Comparison of ENCODE assay signal across 8 mouse cellular contexts in the genomic region with DNA sequence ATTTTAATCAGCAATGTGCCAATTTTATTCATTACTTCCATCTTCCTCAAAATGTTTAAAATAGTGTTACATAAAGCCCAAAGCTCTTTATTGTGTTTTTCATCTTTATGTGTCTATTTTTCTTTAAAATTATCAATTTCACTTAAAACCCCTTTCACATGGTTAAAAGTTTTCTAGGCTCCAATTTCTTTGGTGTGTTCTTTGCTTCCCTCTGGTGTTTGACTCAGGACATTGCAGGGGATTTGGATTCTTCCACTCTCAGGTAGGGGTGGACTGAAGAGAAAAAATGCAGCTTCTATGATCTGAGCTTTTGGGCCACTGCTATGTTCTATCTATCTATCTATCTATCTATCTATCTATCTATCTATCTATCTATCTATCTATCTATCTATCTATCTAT. TPM values are rescaled to one million over a fixed set of nuclear protein-coding genes. Genes with fewer than 3 reads are reported as not detected.
DNase-seq lines count a peak whose midpoint lies in the region; ATAC-seq and TF ChIP-seq lines count a peak whose summit lies in the region.

No protein-coding gene starts in this region.

- no peaks in the 10 kb centered on the region for H3K27me3 ChIP-seq in spleen, adult 2 months (ENCODE audit: control insufficient read depth, insufficient read depth, low read length)
- H3K27me3 ChIP-seq in stomach, postnatal 0 days (ENCODE audit: control insufficient read depth, insufficient read depth, low read length), result no peaks in the 10 kb centered on the region

- H3K27ac ChIP-seq in gastrocnemius, adult 2 months, result no peak overlapping the region
- no peak overlapping the region for H3K27ac ChIP-seq in spleen, adult 2 months (ENCODE audit: insufficient read depth, low read length)
- no peak overlapping the region for H3K27ac ChIP-seq in stomach, postnatal 0 days (replicated peaks)

- no peaks in the 10 kb centered on the region for H3K36me3 ChIP-seq in spleen, adult 2 months (ENCODE audit: control insufficient read depth, insufficient read depth, low read length)
- H3K36me3 ChIP-seq in stomach, postnatal 0 days (ENCODE audit: control insufficient read depth, insufficient read depth, low read length), result no peaks in the 10 kb centered on the region

- no peak for TF ChIP-seq EP300 in stomach, postnatal 0 days (optimal IDR thresholded peaks at IDR 0.05)

- no peak for ATAC-seq in stomach, postnatal 0 days (ENCODE audit: low FRiP score, low TSS enrichment)
- no peak for ATAC-seq in erythroid progenitor cell, adult 5-6 weeks (replicated peaks; ENCODE audit: low FRiP score, poor library complexity, severe bottlenecking)

- TF ChIP-seq CTCF in gastrocnemius, adult 2 months (IDR thresholded peaks at IDR 0.05), result peak; percentile 83
- TF ChIP-seq CTCF in spleen, adult 2 months (IDR thresholded peaks at IDR 0.05; ENCODE audit: extremely low read depth, insufficient read depth, insufficient read length, insufficient replicate concordance), result peak; percentile 23; the same call in 1 of the 2 replicates
- TF ChIP-seq CTCF in stomach, postnatal 0 days (IDR thresholded peaks at IDR 0.05; ENCODE audit: low read depth), result peak; percentile 89

- no peaks in the 10 kb centered on the region for H3K4me1 ChIP-seq in spleen, adult 2 months (ENCODE audit: control insufficient read depth, insufficient read depth, insufficient read length)
- H3K4me1 ChIP-seq in stomach, postnatal 0 days (replicated peaks; ENCODE audit: control insufficient read depth, insufficient read depth), result no peaks in the 10 kb centered on the region

- no peak for DNase-seq in gastrocnemius, adult 2 months
- no peak for DNase-seq in gastrocnemius, adult 8-10 months (ENCODE audit: low spot score in 2 of 2)
- peak; percentile 26 to 42 for DNase-seq in spleen, adult 2 months (ENCODE audit: low read depth in 1 of 2, low spot score in 2 of 2)
- DNase-seq in spleen, postnatal 14 days (ENCODE audit: low spot score in 2 of 2), result no peak
- peak; percentile 68 for DNase-seq in forelimb bud, embryonic 11.5 days (ENCODE audit: low read depth, low spot score)
- DNase-seq in stomach, postnatal 0 days (ENCODE audit: low spot score), result no peak
- no peak for DNase-seq in cerebellum, adult 9-11 months

- no peak for TF ChIP-seq POLR2A in spleen, adult 2 months (IDR thresholded peaks at IDR 0.05; ENCODE audit: low read depth, low read length)

- H3K4me2 ChIP-seq in stomach, postnatal 0 days (replicated peaks; ENCODE audit: low read depth), result no peak overlapping the region

- no peak overlapping the region for H3K4me3 ChIP-seq in gastrocnemius, adult 2 months
- H3K4me3 ChIP-seq in spleen, adult 2 months (ENCODE audit: extremely low read depth, insufficient read depth, insufficient read length), result no peak overlapping the region
- H3K4me3 ChIP-seq in stomach, postnatal 0 days (ENCODE audit: low read depth, low read length), result no peak overlapping the region

- intact Hi-C loops in gastrocnemius, adult 2 months (cut with DNase I), result loop anchor here (1.0 to 10.0 kb wide), 2 partner anchors 34 to 57 kb away; no protein-coding TSS in a partner anchor

- H3K9ac ChIP-seq in stomach, postnatal 0 days (ENCODE audit: low read length), result no peak overlapping the region

- H3K9me3 ChIP-seq in stomach, postnatal 0 days (ENCODE audit: control insufficient read depth, low read length), result no peaks in the 10 kb centered on the region

RNA-seq across cellular contexts. Expression of gene Endog, which starts 9.5 kb away (rescaled TPM):
- total RNA-seq in gastrocnemius, adult 2 months (2021), result 10 to 100 TPM; 50.8 to 67.6 TPM
- 10 to 100 TPM; 50.3 to 59.4 (median 56.9) TPM for total RNA-seq in gastrocnemius, adult 8-10 months (2022)
- polyA plus RNA-seq in spleen, adult 2 months (2012; rRNA removed), result 19.4 and 33.0 TPM in 2 replicates
- 35.3 and 41.2 TPM in 2 replicates for polyA plus RNA-seq in stomach, postnatal 0 days (2015; fragmentation: Nextera tagmentation; extraction: Ambion mirVana)
- total RNA-seq in erythroid progenitor cell, adult 5-6 weeks (2015; ENCODE audit: low replicate concordance), result not detected in 2 replicates
- 1.7 TPM in 1 of 2 replicates, not detected in the other for total RNA-seq in erythroid progenitor cell, adult 5-6 weeks (2017; ENCODE audit: low replicate concordance)

RNA-seq across cellular contexts. Expression of gene Spout1, which starts 16.4 kb away (rescaled TPM):
- total RNA-seq in gastrocnemius, adult 2 months (2021), result 1 to 10 TPM; 4.2 to 4.5 TPM
- 1 to 10 TPM; 3.4 to 5.1 (median 4.3) TPM for total RNA-seq in gastrocnemius, adult 8-10 months (2022)
- 19.1 and 23.3 TPM in 2 replicates for polyA plus RNA-seq in spleen, adult 2 months (2012; rRNA removed)
- 23.9 and 24.0 TPM in 2 replicates for polyA plus RNA-seq in stomach, postnatal 0 days (2015; fragmentation: Nextera tagmentation; extraction: Ambion mirVana)
- 2.9 and 10.5 TPM in 2 replicates for total RNA-seq in erythroid progenitor cell, adult 5-6 weeks (2015; ENCODE audit: low replicate concordance)
- 3.5 and 7.6 TPM in 2 replicates for total RNA-seq in erythroid progenitor cell, adult 5-6 weeks (2017; ENCODE audit: low replicate concordance)

RNA-seq across cellular contexts. Expression of gene Tbc1d13, which starts 28.3 kb away (rescaled TPM):
- total RNA-seq in gastrocnemius, adult 2 months (2021), result 10 to 100 TPM; 12.9 to 17.5 TPM
- 10 to 100 TPM; 11.1 to 13.9 (median 11.2) TPM for total RNA-seq in gastrocnemius, adult 8-10 months (2022)
- polyA plus RNA-seq in spleen, adult 2 months (2012; rRNA removed), result 48.5 and 50.9 TPM in 2 replicates
- 3.7 and 3.9 TPM in 2 replicates for polyA plus RNA-seq in stomach, postnatal 0 days (2015; fragmentation: Nextera tagmentation; extraction: Ambion mirVana)
- total RNA-seq in erythroid progenitor cell, adult 5-6 weeks (2015; ENCODE audit: low replicate concordance), result 4.7 and 9.2 TPM in 2 replicates
- 4.8 and 13.2 TPM in 2 replicates for total RNA-seq in erythroid progenitor cell, adult 5-6 weeks (2017; ENCODE audit: low replicate concordance)

RNA-seq across cellular contexts. Expression of gene Zer1, which starts 37.4 kb away (rescaled TPM):
- total RNA-seq in gastrocnemius, adult 2 months (2021), result 10 to 100 TPM; 23.1 to 25.2 TPM
- total RNA-seq in gastrocnemius, adult 8-10 months (2022), result 10 to 100 TPM; 23.5 to 24.8 (median 24.3) TPM
- polyA plus RNA-seq in spleen, adult 2 months (2012; rRNA removed), result 59.0 and 78.3 TPM in 2 replicates
- 2.9 and 3.1 TPM in 2 replicates for polyA plus RNA-seq in stomach, postnatal 0 days (2015; fragmentation: Nextera tagmentation; extraction: Ambion mirVana)
- total RNA-seq in erythroid progenitor cell, adult 5-6 weeks (2015; ENCODE audit: low replicate concordance), result 10.9 and 27.4 TPM in 2 replicates
- 6.7 and 11.7 TPM in 2 replicates for total RNA-seq in erythroid progenitor cell, adult 5-6 weeks (2017; ENCODE audit: low replicate concordance)

RNA-seq across cellular contexts. Expression of gene Kyat1, which starts 43.8 kb away (rescaled TPM):
- 10 to 100 TPM; 23.4 to 30.3 TPM for total RNA-seq in gastrocnemius, adult 2 months (2021)
- total RNA-seq in gastrocnemius, adult 8-10 months (2022), result 10 to 100 TPM; 23.0 to 28.7 (median 26.8) TPM
- polyA plus RNA-seq in spleen, adult 2 months (2012; rRNA removed), result 9.7 and 11.5 TPM in 2 replicates
- polyA plus RNA-seq in stomach, postnatal 0 days (2015; fragmentation: Nextera tagmentation; extraction: Ambion mirVana), result 81.2 and 89.3 TPM in 2 replicates
- 3.2 TPM in 1 of 2 replicates, not detected in the other for total RNA-seq in erythroid progenitor cell, adult 5-6 weeks (2015; ENCODE audit: low replicate concordance)
- 1.8 and 2.3 TPM in 2 replicates for total RNA-seq in erythroid progenitor cell, adult 5-6 weeks (2017; ENCODE audit: low replicate concordance)

Comparison
In these comparisons a context has a peak if more than half of its experiments do, and no peak if none do; other contexts are left out.
1. DNase-seq: peak in spleen, adult 2 months (2 of 2) and forelimb bud, embryonic 11.5 days (single experiment); none in gastrocnemius, adult 2 months (single experiment), gastrocnemius, adult 8-10 months (0 of 2), spleen, postnatal 14 days (0 of 2), stomach, postnatal 0 days (single experiment) and cerebellum, adult 9-11 months (single experiment).
2. CTCF ChIP-seq: peak in every context shown above with its lines; median percentile 89 in stomach, postnatal 0 days; 83 in gastrocnemius, adult 2 months; 23 in spleen, adult 2 months.
3. RNA of gene Endog, which starts 9.5 kb away (total RNA-seq): 50.8 to 67.6 TPM in gastrocnemius, adult 2 months and 50.3 to 59.4 TPM in gastrocnemius, adult 8-10 months; 1.7 TPM in erythroid progenitor cell, adult 5-6 weeks; every median in the first group is over 10 times any median in the second.